Mouse (Mus musculus): ENCODE results near the gene Pdzrn3. TPM values are rescaled to one million over a fixed set of nuclear protein-coding genes. Genes with fewer than 3 reads are reported as not detected.

The Pdzrn3 gene
- total and polyA plus RNA-seq, 3 experiments = 0.08 TPM; not detected in 2

DNA sequence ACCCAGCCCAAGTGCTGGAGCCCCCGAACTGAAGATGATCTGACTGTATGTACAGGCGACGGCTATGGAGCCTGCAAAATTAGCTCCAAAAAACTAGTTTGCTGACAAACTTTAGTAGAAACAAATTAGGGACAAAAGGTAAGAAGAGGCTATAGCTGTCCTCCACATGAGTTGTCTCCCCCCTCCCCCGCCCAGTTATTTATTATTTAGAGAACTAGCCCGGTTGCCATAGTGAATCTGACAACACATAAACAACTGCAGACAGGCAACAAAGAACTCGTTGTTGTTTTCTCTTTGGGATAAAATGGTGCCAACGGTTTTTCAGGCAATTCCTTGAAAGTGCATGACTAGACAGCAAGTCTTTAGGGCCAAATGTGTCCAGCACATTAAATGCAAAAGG lies 7.3 kb upstream of the Pdzrn3 start:
- TF ChIP-seq ZKSCAN1 (IDR thresholded peaks at IDR 0.05; ENCODE audit: low read depth, low read length) (no peak), JUND (IDR thresholded peaks at IDR 0.05; ENCODE audit: low read depth, low read length) (no peak), MAX (IDR thresholded peaks at IDR 0.05; ENCODE audit: low read length) (no peak), KAT2A (conservative IDR thresholded peaks at IDR 0.05; ENCODE audit: low read depth, low read length) (no peak), ZMIZ1 (IDR thresholded peaks at IDR 0.05; ENCODE audit: low read depth, low read length) (no peak), MXI1 (IDR thresholded peaks at IDR 0.05; ENCODE audit: low read depth, low read length) (no peak), CHD2 (IDR thresholded peaks at IDR 0.05; ENCODE audit: low read length) (no peak), ETS1 (IDR thresholded peaks at IDR 0.05; ENCODE audit: low read depth, low read length) (no peak), HCFC1 (IDR thresholded peaks at IDR 0.05; ENCODE audit: low read depth, low read length) (no peak)
- H3K36me3 ChIP-seq (ENCODE audit: control insufficient read depth in 1 of 2, insufficient read depth in 2 of 2, low read length in 2 of 2) = no peaks in the 10 kb centered on the region
- DNase-seq (ENCODE audit: low read depth, low spot score) = no peak

DNA sequence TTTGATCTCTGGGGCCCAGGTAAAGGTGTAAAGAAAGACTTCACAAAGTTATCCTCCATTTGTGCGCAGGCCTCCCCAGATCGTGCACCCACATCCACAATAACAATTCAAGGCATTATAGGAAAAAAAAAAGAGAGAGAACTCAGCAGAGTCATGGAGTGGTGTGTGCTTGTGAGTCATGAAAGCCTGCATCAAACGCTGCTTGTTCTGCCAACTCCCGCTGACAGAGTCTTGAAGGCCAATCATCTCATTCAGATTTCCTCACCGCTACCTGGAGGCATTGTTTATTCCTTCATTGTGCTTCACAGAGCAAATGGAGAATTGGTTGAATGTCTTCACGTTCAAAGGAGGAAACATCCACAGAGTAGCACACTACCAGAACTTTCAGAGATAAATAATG lies 6.8 kb upstream of the Pdzrn3 start:
- no peaks in the 10 kb centered on the region for H3K9me3 ChIP-seq (replicated peaks; ENCODE audit: insufficient read depth, low read length)

More for the DNA sequence above, 7.3 kb upstream of the Pdzrn3 start:
- H3K9me3 ChIP-seq (replicated peaks; ENCODE audit: insufficient read depth, low read length) = no peaks in the 10 kb centered on the region
- H3K4me3 ChIP-seq (ENCODE audit: control insufficient read depth in 1 of 2, insufficient read depth in 1 of 2, low read depth in 2 of 2, low read length in 2 of 2) = no peak overlapping the region
- H3K79me2 ChIP-seq (ENCODE audit: control insufficient read depth, insufficient read depth, low read length, poor library complexity) = no peaks in the 10 kb centered on the region
- H3K4me1 ChIP-seq (ENCODE audit: control insufficient read depth in 1 of 2, insufficient read depth in 2 of 2, low read length in 2 of 2) = no peaks in the 10 kb centered on the region
- no peak overlapping the region for H3K27ac ChIP-seq (ENCODE audit: control insufficient read depth, low read depth, low read length)
- no peak overlapping the region for H3K9ac ChIP-seq (ENCODE audit: control insufficient read depth, low read depth, low read length, poor library complexity, severe bottlenecking)
- H3K27me3 ChIP-seq (ENCODE audit: control insufficient read depth in 1 of 2, insufficient read depth in 2 of 2, low read length in 2 of 2) = no peaks in the 10 kb centered on the region; a peak in 1 of 4 replicates

GRCm38 (mm10) chr6:101382891-101383290 lies 5.2 kb upstream of the Pdzrn3 start:
- no peaks in the 10 kb centered on the region for H3K36me3 ChIP-seq (ENCODE audit: control insufficient read depth in 1 of 2, insufficient read depth in 2 of 2, low read length in 2 of 2)
- H3K9ac ChIP-seq (ENCODE audit: control insufficient read depth, low read depth, low read length, poor library complexity, severe bottlenecking) = no peak overlapping the region
- H3K27ac ChIP-seq (ENCODE audit: control insufficient read depth, low read depth, low read length) = no peak overlapping the region
- no peaks in the 10 kb centered on the region for H3K79me2 ChIP-seq (ENCODE audit: control insufficient read depth, insufficient read depth, low read length, poor library complexity)
- H3K4me1 ChIP-seq (ENCODE audit: control insufficient read depth in 1 of 2, insufficient read depth in 2 of 2, low read length in 2 of 2) = no peaks in the 10 kb centered on the region
- DNase-seq (ENCODE audit: low read depth, low spot score) = no peak
- H3K4me3 ChIP-seq (ENCODE audit: control insufficient read depth in 1 of 2, insufficient read depth in 1 of 2, low read depth in 2 of 2, low read length in 2 of 2) = no peak overlapping the region
- H3K9me3 ChIP-seq (replicated peaks; ENCODE audit: insufficient read depth, low read length) = no peaks in the 10 kb centered on the region
- no peaks in the 10 kb centered on the region; a peak in 1 of 4 replicates for H3K27me3 ChIP-seq (ENCODE audit: control insufficient read depth in 1 of 2, insufficient read depth in 2 of 2, low read length in 2 of 2)
- TF ChIP-seq MAFK (IDR thresholded peaks at IDR 0.05; ENCODE audit: borderline replicate concordance, low read depth, low read length) = no peak
- no peak for TF ChIP-seq NELFE (IDR thresholded peaks at IDR 0.05; ENCODE audit: low read depth, low read length)
- no peak for TF ChIP-seq MYB (IDR thresholded peaks at IDR 0.05; ENCODE audit: low read depth, low read length)
- no peak for TF ChIP-seq ETS1 (IDR thresholded peaks at IDR 0.05; ENCODE audit: low read depth, low read length)
- no peak for TF ChIP-seq ZKSCAN1 (IDR thresholded peaks at IDR 0.05; ENCODE audit: low read depth, low read length)
- TF ChIP-seq HCFC1 (IDR thresholded peaks at IDR 0.05; ENCODE audit: low read depth, low read length) = no peak
- no peak for TF ChIP-seq TCF12 (IDR thresholded peaks at IDR 0.05; ENCODE audit: low read depth, low read length)
- TF ChIP-seq POLR2AphosphoS2 (IDR thresholded peaks at IDR 0.05; ENCODE audit: low read length) = no peak
- no peak for TF ChIP-seq SMC3 (IDR thresholded peaks at IDR 0.05; ENCODE audit: low read depth, low read length)
- TF ChIP-seq E2F4 (IDR thresholded peaks at IDR 0.05; ENCODE audit: borderline replicate concordance, low read depth, low read length) = no peak
- no peak for TF ChIP-seq USF2 (IDR thresholded peaks at IDR 0.05; ENCODE audit: borderline replicate concordance in 1 of 2, insufficient read depth in 1 of 2, low read depth in 1 of 2, low read length in 2 of 2)
- no peak for TF ChIP-seq UBTF (IDR thresholded peaks at IDR 0.05; ENCODE audit: borderline replicate concordance, insufficient read depth, low read depth, low read length)
- no peak for TF ChIP-seq POLR2A (IDR thresholded peaks at IDR 0.05; ENCODE audit: control insufficient read depth in 1 of 2, insufficient read depth in 1 of 2, low read depth in 1 of 2, low read length in 2 of 2, poor library complexity in 1 of 2)
- no peak for TF ChIP-seq MAZ (IDR thresholded peaks at IDR 0.05; ENCODE audit: low read depth, low read length)
- TF ChIP-seq TAL1 (IDR thresholded peaks at IDR 0.05; ENCODE audit: low read length) = no peak
- no peak for TF ChIP-seq CHD1 (IDR thresholded peaks at IDR 0.05; ENCODE audit: low read depth, low read length)
- no peak for TF ChIP-seq MXI1 (IDR thresholded peaks at IDR 0.05; ENCODE audit: low read depth, low read length)
- TF ChIP-seq CTCF (IDR thresholded peaks at IDR 0.05 in 2 of 3, conservative IDR thresholded peaks at IDR 0.05 in 1 of 3; ENCODE audit: control insufficient read depth in 1 of 3, insufficient read depth in 1 of 3, low read depth in 2 of 3, low read length in 3 of 3, poor library complexity in 1 of 3, severe bottlenecking in 1 of 3) = no peak
- TF ChIP-seq MAX (IDR thresholded peaks at IDR 0.05; ENCODE audit: low read length) = no peak

More for the DNA sequence above, 6.8 kb upstream of the Pdzrn3 start:
- no peaks in the 10 kb centered on the region for H3K4me1 ChIP-seq (ENCODE audit: control insufficient read depth in 1 of 2, insufficient read depth in 2 of 2, low read length in 2 of 2)
- H3K27me3 ChIP-seq (ENCODE audit: control insufficient read depth in 1 of 2, insufficient read depth in 2 of 2, low read length in 2 of 2) = no peaks in the 10 kb centered on the region; a peak in 1 of 4 replicates
- H3K79me2 ChIP-seq (ENCODE audit: control insufficient read depth, insufficient read depth, low read length, poor library complexity) = no peaks in the 10 kb centered on the region
- H3K27ac ChIP-seq (ENCODE audit: control insufficient read depth, low read depth, low read length) = no peak overlapping the region
- no peak for DNase-seq (ENCODE audit: low read depth, low spot score)
- H3K4me3 ChIP-seq (ENCODE audit: control insufficient read depth in 1 of 2, insufficient read depth in 1 of 2, low read depth in 2 of 2, low read length in 2 of 2) = no peak overlapping the region
- H3K36me3 ChIP-seq (ENCODE audit: control insufficient read depth in 1 of 2, insufficient read depth in 2 of 2, low read length in 2 of 2) = no peaks in the 10 kb centered on the region
- H3K9ac ChIP-seq (ENCODE audit: control insufficient read depth, low read depth, low read length, poor library complexity, severe bottlenecking) = no peak overlapping the region
- TF ChIP-seq POLR2AphosphoS2 (IDR thresholded peaks at IDR 0.05; ENCODE audit: low read length) (no peak), BHLHE40 (IDR thresholded peaks at IDR 0.05; ENCODE audit: borderline replicate concordance, low read depth, low read length) (no peak), TCF12 (IDR thresholded peaks at IDR 0.05; ENCODE audit: low read depth, low read length) (no peak), JUND (IDR thresholded peaks at IDR 0.05; ENCODE audit: low read depth, low read length) (no peak), HCFC1 (IDR thresholded peaks at IDR 0.05; ENCODE audit: low read depth, low read length) (no peak), GABPA (IDR thresholded peaks at IDR 0.05; ENCODE audit: low read depth, low read length) (no peak), RCOR1 (IDR thresholded peaks at IDR 0.05; ENCODE audit: low read depth, low read length) (no peak), ZMIZ1 (IDR thresholded peaks at IDR 0.05; ENCODE audit: low read depth, low read length) (no peak), GATA1 (IDR thresholded peaks at IDR 0.05; ENCODE audit: low read depth, low read length) (no peak), POLR2AphosphoS5 (IDR thresholded peaks at IDR 0.05; ENCODE audit: borderline replicate concordance, low read depth, low read length) (no peak)
